Mouse (Mus musculus) thymus, adult 2 months (tissue): ENCODE results near the gene Pfkfb2.

ENCODE experiments used
- CTCF ChIP-seq: fragments of 200-500 bp; IDR thresholded peaks from 2 replicates; pipeline ENCODE4 v1.5.1; 2012; ENCODE audit warnings: mild to moderate bottlenecking, control low read depth, low read length, moderate library complexity, borderline replicate concordance; ENCODE audit not compliant: control insufficient read depth, poor library complexity, insufficient read depth; ENCODE audit errors: extremely low read depth
- POLR2A ChIP-seq: fragments of 200-500 bp; IDR thresholded peaks from 2 replicates; pipeline ENCODE4 v1.6.1; 2012; ENCODE audit warnings: mild to moderate bottlenecking, low read length, control low read depth, moderate library complexity; ENCODE audit not compliant: control insufficient read depth, poor library complexity, insufficient read depth; ENCODE audit errors: extremely low read depth

DNA sequence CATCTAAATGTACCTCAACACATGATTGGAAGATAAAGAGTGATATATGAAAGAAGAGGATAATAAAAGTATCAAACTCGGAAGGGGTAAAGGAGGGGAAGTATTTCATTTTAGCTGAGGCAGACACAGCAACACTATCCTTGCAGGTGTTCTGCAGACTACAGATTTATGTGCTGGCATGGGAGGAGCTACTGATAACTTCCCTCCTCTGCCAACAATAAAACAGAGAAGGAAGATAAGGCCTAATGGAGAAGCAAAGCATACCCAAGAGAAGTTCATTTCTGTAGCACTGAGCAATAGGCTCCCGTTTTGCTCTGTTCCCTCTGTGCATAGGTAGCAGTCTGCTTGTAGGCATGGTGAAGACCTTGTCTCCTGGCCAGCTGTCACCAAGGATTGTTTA, 48.0 kb downstream of the Pfkfb2 start:
- TF ChIP-seq CTCF (no peak), POLR2A (no peak)
